Mouse (Mus musculus): ENCODE data around the gene Tnnt1.

Gene Tnnt1

GRCm38 (mm10) chr7:4478021-4478795 is 38.0 kb downstream of the Tnnt1 start:
- Histone ChIP-seq H3K27me3 (ENCODE audit: insufficient read depth, low read length) (peaks cover 31% of the 10 kb centered on the region), H3K4me1 (replicated peaks; ENCODE audit: low read depth, low read length) (peaks cover 55% of the 10 kb centered on the region), H3K36me3 (ENCODE audit: insufficient read depth, low read length) (peaks cover 34% of the 10 kb centered on the region), H3K4me3 (replicated peaks; ENCODE audit: low read length) (peak overlapping the region; percentile 88), H3K9me3 (ENCODE audit: low read length) (no peaks in the 10 kb centered on the region)
- no peak for TF ChIP-seq POU5F1 (IDR thresholded peaks at IDR 0.05; ENCODE audit: borderline replicate concordance, low read length)
- no peak for TF ChIP-seq NANOG (IDR thresholded peaks at IDR 0.05; ENCODE audit: borderline replicate concordance, low read length)
- TF ChIP-seq CTCF (conservative IDR thresholded peaks at IDR 0.05; ENCODE audit: low read length), result no peak

- peak overlapping the region; percentile 55 for H3K4me3 ChIP-seq (replicated peaks; ENCODE audit: low read length)
- peaks cover 73% of the 10 kb centered on the region for H3K27me3 ChIP-seq (ENCODE audit: insufficient read depth, low read length)
- TF ChIP-seq POU5F1 (IDR thresholded peaks at IDR 0.05; ENCODE audit: borderline replicate concordance, low read length) (no peak), NANOG (IDR thresholded peaks at IDR 0.05; ENCODE audit: borderline replicate concordance, low read length) (no peak), CTCF (conservative IDR thresholded peaks at IDR 0.05; ENCODE audit: low read length) (no peak)
These were observed 42.2 kb downstream of the Tnnt1 start for GRCm38 (mm10) chr7:4473940-4474339.

GRCm38 (mm10) chr7:4471179-4471555 is 45.0 kb downstream of the Tnnt1 start:
- H3K4me1 ChIP-seq (replicated peaks; ENCODE audit: low read depth, low read length), result peaks cover 41% of the 10 kb centered on the region
- H3K9me3 ChIP-seq (ENCODE audit: low read length), result no peaks in the 10 kb centered on the region
- peaks cover 79% of the 10 kb centered on the region for H3K27me3 ChIP-seq (ENCODE audit: insufficient read depth, low read length)
- H3K36me3 ChIP-seq (ENCODE audit: insufficient read depth, low read length), result no peaks in the 10 kb centered on the region
- peak overlapping the region; percentile 63 for H3K4me3 ChIP-seq (replicated peaks; ENCODE audit: low read length)
- TF ChIP-seq CTCF (conservative IDR thresholded peaks at IDR 0.05; ENCODE audit: low read length) (peak; percentile 21; the same call in 1 of the 2 replicates), NANOG (IDR thresholded peaks at IDR 0.05; ENCODE audit: borderline replicate concordance, low read length) (no peak), POU5F1 (IDR thresholded peaks at IDR 0.05; ENCODE audit: borderline replicate concordance, low read length) (no peak)

More at GRCm38 (mm10) chr7:4473940-4474339, 42.2 kb downstream of the Tnnt1 start:
- Histone ChIP-seq H3K9me3 (ENCODE audit: low read length) (no peaks in the 10 kb centered on the region), H3K36me3 (ENCODE audit: insufficient read depth, low read length) (no peaks in the 10 kb centered on the region), H3K4me1 (replicated peaks; ENCODE audit: low read depth, low read length) (peaks cover 53% of the 10 kb centered on the region)

GRCm38 (mm10) chr7:4470275-4471178 is 45.7 kb downstream of the Tnnt1 start:
- H3K4me3 ChIP-seq (replicated peaks; ENCODE audit: low read length), result peak overlapping the region; percentile 63
- no peaks in the 10 kb centered on the region for H3K9me3 ChIP-seq (ENCODE audit: low read length)
- TF ChIP-seq NANOG (IDR thresholded peaks at IDR 0.05; ENCODE audit: borderline replicate concordance, low read length) (no peak), CTCF (conservative IDR thresholded peaks at IDR 0.05; ENCODE audit: low read length) (no peak), POU5F1 (IDR thresholded peaks at IDR 0.05; ENCODE audit: borderline replicate concordance, low read length) (no peak)
- H3K27me3 ChIP-seq (ENCODE audit: insufficient read depth, low read length), result peaks cover 72% of the 10 kb centered on the region
- peaks cover 42% of the 10 kb centered on the region for H3K4me1 ChIP-seq (replicated peaks; ENCODE audit: low read depth, low read length)
- no peaks in the 10 kb centered on the region for H3K36me3 ChIP-seq (ENCODE audit: insufficient read depth, low read length)

- peaks cover 50% of the 10 kb centered on the region for H3K4me1 ChIP-seq (replicated peaks; ENCODE audit: low read depth, low read length)
- peaks cover 54% of the 10 kb centered on the region for H3K27me3 ChIP-seq (ENCODE audit: insufficient read depth, low read length)
- H3K9me3 ChIP-seq (ENCODE audit: low read length), result no peaks in the 10 kb centered on the region
- TF ChIP-seq POU5F1 (IDR thresholded peaks at IDR 0.05; ENCODE audit: borderline replicate concordance, low read length) (no peak), CTCF (conservative IDR thresholded peaks at IDR 0.05; ENCODE audit: low read length) (no peak), NANOG (IDR thresholded peaks at IDR 0.05; ENCODE audit: borderline replicate concordance, low read length) (no peak)
- no peak overlapping the region for H3K4me3 ChIP-seq (replicated peaks; ENCODE audit: low read length)
- no peaks in the 10 kb centered on the region for H3K36me3 ChIP-seq (ENCODE audit: insufficient read depth, low read length)
These were observed 48.4 kb downstream of the Tnnt1 start for GRCm38 (mm10) chr7:4467801-4468200.

- Histone ChIP-seq H3K4me1 (replicated peaks; ENCODE audit: low read depth, low read length) (peaks cover 19% of the 10 kb centered on the region), H3K9me3 (ENCODE audit: low read length) (no peaks in the 10 kb centered on the region), H3K36me3 (ENCODE audit: insufficient read depth, low read length) (no peaks in the 10 kb centered on the region), H3K4me3 (replicated peaks; ENCODE audit: low read length) (peak overlapping the region; percentile 24; the same call in 1 of the 2 replicates), H3K27me3 (ENCODE audit: insufficient read depth, low read length) (peaks cover 20% of the 10 kb centered on the region)
- TF ChIP-seq NANOG (IDR thresholded peaks at IDR 0.05; ENCODE audit: borderline replicate concordance, low read length) (no peak), POU5F1 (IDR thresholded peaks at IDR 0.05; ENCODE audit: borderline replicate concordance, low read length) (no peak), CTCF (conservative IDR thresholded peaks at IDR 0.05; ENCODE audit: low read length) (no peak)
These were observed 51.9 kb downstream of the Tnnt1 start for GRCm38 (mm10) chr7:4464194-4464824.

GRCm38 (mm10) chr7:4460576-4461434 is 55.4 kb downstream of the Tnnt1 start, which contains the start of gene Eps8l1:
Gene Eps8l1, plus strand, starts transcription at chr7:4460674.
- TF ChIP-seq CTCF (conservative IDR thresholded peaks at IDR 0.05; ENCODE audit: low read length) (no peak), POU5F1 (IDR thresholded peaks at IDR 0.05; ENCODE audit: borderline replicate concordance, low read length) (no peak), NANOG (IDR thresholded peaks at IDR 0.05; ENCODE audit: borderline replicate concordance, low read length) (no peak)
- Histone ChIP-seq H3K36me3 (ENCODE audit: insufficient read depth, low read length) (no peaks in the 10 kb centered on the region), H3K4me1 (replicated peaks; ENCODE audit: low read depth, low read length) (peaks cover 18% of the 10 kb centered on the region), H3K4me3 (replicated peaks; ENCODE audit: low read length) (no peak within 1 kb of the TSS), H3K9me3 (ENCODE audit: low read length) (no peaks in the 10 kb centered on the region), H3K27me3 (ENCODE audit: insufficient read depth, low read length) (peaks cover 6% of the 10 kb centered on the region; the same call in 1 of the 2 replicates)

Data from E14TG2a.4 (cell line).